Mouse (Mus musculus) inflammation-experienced regulatory T-cells, adult 16 weeks (primary cell): Measurements from ENCODE around the gene Zfp970. TPM values are rescaled to one million over a fixed set of nuclear protein-coding genes. Genes with fewer than 3 reads are reported as not detected.

Experiments
- polyA plus RNA-seq: library from polyadenylated mRNA; unstranded; fragments of 100-300 nt; shearing (Covaris generic); gene quantifications from one replicate; pipeline ENCODE4 v1.2.1, GENCODE M21; 2017

The Zfp970 gene
- 11.5 TPM for polyA plus RNA-seq

GRCm38 (mm10) chr2:177464676-177465075, at the start of gene Zfp970:
Gene Zfp970 (plus strand): TSS chr2:177464733.

GRCm38 (mm10) chr2:177498067-177498466, 33.5 kb downstream of the Zfp970 start, which contains the start of gene Gm14403:
Gene Gm14403 (plus strand): TSS chr2:177498215.

Other genes with a start within 250 kb of the Zfp970 start
- gene Gm14409, start 197.7 kb upstream of the Zfp970 start, polyA plus RNA-seq: not detected
- gene Gm14412, start 140.4 kb upstream of the Zfp970 start, polyA plus RNA-seq: not detected
- gene Gm14418, start 66.4 kb upstream of the Zfp970 start, polyA plus RNA-seq: 0.96 TPM
- 0.62 TPM for gene Gm14403, start 33.5 kb downstream of the Zfp970 start, polyA plus RNA-seq
- gene Gm14406, start 113.5 kb downstream of the Zfp970 start, polyA plus RNA-seq: not detected